Mouse (Mus musculus): ENCODE results near the gene Mapk8ip2.

Gene Mapk8ip2

DNA sequence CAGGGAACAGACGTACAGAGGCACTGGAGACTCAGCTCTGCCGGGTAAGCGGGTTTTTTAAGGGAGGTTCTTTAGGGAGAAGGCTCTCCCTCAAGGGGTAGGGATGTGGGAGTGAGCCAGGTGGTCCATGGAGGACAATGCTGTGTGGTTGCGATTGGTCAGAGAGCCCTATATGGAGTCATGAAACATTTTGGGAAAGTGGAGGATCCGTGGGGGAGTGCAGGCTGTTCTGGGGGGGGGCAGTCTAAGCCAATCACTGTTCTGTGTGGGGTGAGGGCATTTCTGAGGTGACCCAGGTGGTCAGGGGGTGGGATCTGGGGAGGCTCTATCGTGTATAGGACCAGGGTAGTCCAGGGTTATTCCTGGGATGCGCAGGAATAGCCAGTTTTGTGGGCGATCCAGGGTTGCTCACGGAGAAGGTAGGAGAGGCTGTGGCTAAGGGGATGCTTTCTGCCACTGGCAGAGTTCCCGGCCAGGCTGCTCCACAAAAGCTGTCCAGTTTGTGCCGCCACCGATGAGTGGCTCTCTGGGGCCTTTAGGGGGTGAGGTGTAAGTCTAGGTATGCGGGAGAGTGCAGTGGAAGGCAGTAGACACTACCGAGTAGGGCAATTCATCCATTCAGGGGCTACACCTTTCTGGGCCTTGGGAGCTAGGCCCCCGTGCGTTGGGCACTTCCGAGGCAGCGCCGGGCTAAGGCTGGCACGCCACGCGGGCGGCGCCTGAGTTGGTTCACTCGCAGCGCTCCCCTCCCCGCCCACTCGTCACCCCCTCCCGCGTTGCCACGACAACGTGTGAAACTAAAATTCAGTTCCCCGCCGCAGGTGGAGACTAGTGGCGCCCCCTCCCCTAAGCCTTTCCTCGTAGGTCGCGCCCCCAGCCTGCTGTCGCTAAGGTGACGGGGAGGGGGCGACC, 44.6 kb downstream of the Mapk8ip2 start:
- peak overlapping the region; percentile 80 for H3K4me3 ChIP-seq (replicated peaks; ENCODE audit: low read length)
- no peak for TF ChIP-seq POU5F1 (IDR thresholded peaks at IDR 0.05; ENCODE audit: borderline replicate concordance, low read length)
- TF ChIP-seq CTCF (conservative IDR thresholded peaks at IDR 0.05; ENCODE audit: low read length), result no peak
- TF ChIP-seq NANOG (IDR thresholded peaks at IDR 0.05; ENCODE audit: borderline replicate concordance, low read length), result no peak
- peaks cover 55% of the 10 kb centered on the region for H3K27me3 ChIP-seq (ENCODE audit: insufficient read depth, low read length)
- H3K4me1 ChIP-seq (replicated peaks; ENCODE audit: low read depth, low read length), result peaks cover 51% of the 10 kb centered on the region
- H3K9me3 ChIP-seq (ENCODE audit: low read length), result no peaks in the 10 kb centered on the region
- H3K36me3 ChIP-seq (ENCODE audit: insufficient read depth, low read length), result peaks cover 4% of the 10 kb centered on the region; the same call in 1 of the 2 replicates

DNA sequence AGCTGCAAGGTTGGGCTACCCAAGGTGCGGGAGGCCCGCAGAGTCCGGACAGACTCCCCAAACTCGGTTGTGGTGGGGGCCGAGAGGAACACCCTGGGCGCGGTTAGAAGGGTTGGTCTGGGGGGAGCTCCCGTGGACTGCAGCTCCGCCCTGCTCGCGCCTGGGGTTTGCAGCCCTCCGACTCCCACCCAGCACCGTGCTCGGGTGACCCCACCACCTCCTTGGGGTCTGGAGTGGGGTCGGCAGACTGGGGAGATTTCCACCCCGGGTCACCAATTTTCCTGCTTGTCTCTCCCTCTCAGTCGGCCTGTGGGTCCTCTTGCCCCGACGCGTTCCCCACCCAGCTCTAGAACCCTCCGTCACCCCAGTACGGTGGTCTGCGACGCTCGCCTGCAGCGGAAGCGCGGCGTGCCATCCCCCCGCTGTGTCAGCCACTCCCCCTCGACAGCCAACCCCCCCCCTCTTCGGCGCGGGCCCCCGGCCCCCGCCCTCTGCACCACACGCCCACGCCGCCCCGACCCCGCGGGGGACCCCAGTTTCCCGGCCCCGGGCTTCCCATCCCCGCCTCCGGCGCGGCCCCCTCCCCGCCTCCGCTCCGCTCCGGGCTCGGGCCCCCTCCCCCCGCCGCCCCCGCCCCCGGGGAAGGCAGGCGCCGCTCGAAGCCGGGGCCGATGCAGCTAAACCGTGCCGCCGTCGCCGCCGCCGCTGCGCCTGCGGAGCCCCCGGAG, 45.4 kb downstream of the Mapk8ip2 start, which contains the start of gene Shank3:
TSS of gene Shank3 (plus strand) at position 663 of the 728 bp plus-strand sequence.
- Histone ChIP-seq H3K27me3 (ENCODE audit: insufficient read depth, low read length) (peaks cover 55% of the 10 kb centered on the region), H3K4me3 (replicated peaks; ENCODE audit: low read length) (peak within 1 kb of the TSS; percentile 91), H3K36me3 (ENCODE audit: insufficient read depth, low read length) (peaks cover 12% of the 10 kb centered on the region), H3K4me1 (replicated peaks; ENCODE audit: low read depth, low read length) (peaks cover 56% of the 10 kb centered on the region), H3K9me3 (ENCODE audit: low read length) (no peaks in the 10 kb centered on the region)
- TF ChIP-seq POU5F1 (IDR thresholded peaks at IDR 0.05; ENCODE audit: borderline replicate concordance, low read length), result no peak
- TF ChIP-seq NANOG (IDR thresholded peaks at IDR 0.05; ENCODE audit: borderline replicate concordance, low read length), result no peak
- no peak for TF ChIP-seq CTCF (conservative IDR thresholded peaks at IDR 0.05; ENCODE audit: low read length)

DNA sequence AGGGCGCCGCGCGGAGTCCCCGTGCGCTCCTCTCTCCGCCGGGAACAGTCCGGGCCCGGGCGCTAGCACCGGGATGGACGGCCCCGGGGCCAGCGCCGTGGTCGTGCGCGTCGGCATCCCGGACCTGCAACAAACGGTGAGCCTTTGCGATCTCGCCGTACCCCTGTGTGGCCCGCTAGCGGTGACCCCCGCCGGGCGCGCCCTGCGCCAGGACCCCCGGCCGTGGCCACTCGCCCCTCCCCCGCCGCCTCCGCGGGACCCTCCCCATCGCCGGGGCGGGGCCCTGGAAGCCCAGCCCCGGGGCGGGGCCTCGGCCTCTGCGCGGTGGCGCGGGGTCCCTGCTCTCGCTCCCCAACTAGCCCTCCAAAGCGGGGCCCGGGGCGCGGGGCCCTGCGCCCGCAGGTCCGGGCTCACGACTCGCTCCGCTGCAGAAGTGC, 46.1 kb downstream of the Mapk8ip2 start:
- H3K4me1 ChIP-seq (replicated peaks; ENCODE audit: low read depth, low read length), result peaks cover 61% of the 10 kb centered on the region
- peaks cover 16% of the 10 kb centered on the region for H3K36me3 ChIP-seq (ENCODE audit: insufficient read depth, low read length)
- TF ChIP-seq CTCF (conservative IDR thresholded peaks at IDR 0.05; ENCODE audit: low read length), result no peak
- TF ChIP-seq POU5F1 (IDR thresholded peaks at IDR 0.05; ENCODE audit: borderline replicate concordance, low read length), result no peak
- TF ChIP-seq NANOG (IDR thresholded peaks at IDR 0.05; ENCODE audit: borderline replicate concordance, low read length), result no peak
- H3K27me3 ChIP-seq (ENCODE audit: insufficient read depth, low read length), result peaks cover 55% of the 10 kb centered on the region
- H3K4me3 ChIP-seq (replicated peaks; ENCODE audit: low read length), result peak overlapping the region; percentile 91
- no peaks in the 10 kb centered on the region for H3K9me3 ChIP-seq (ENCODE audit: low read length)

DNA sequence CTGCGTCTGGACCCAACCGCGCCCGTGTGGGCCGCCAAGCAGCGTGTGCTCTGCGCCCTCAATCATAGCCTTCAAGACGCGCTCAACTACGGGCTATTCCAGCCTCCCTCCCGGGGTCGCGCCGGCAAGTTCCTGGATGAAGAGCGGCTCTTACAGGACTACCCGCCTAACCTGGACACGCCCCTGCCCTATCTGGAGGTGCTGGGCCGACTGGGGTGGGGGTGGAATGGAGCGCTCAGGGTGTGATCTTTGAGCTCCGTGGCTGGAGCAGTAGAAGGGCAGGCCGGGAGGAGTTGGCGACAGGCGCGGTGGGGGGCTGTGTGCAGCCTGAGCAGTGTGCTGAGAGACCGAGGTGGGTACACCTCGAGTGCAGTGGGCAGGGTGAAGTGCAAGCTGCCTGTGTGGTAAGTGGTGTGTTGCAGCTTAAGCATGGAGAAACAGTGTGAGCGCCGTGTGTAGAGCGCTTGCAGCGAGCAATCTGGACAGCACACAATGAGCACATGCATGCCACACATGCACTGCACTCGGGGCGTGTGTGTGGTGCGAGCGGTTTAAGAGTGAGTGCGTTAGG, 46.6 kb downstream of the Mapk8ip2 start:
- Histone ChIP-seq H3K4me3 (replicated peaks; ENCODE audit: low read length) (peak overlapping the region; percentile 91), H3K9me3 (ENCODE audit: low read length) (no peaks in the 10 kb centered on the region), H3K4me1 (replicated peaks; ENCODE audit: low read depth, low read length) (peaks cover 61% of the 10 kb centered on the region), H3K27me3 (ENCODE audit: insufficient read depth, low read length) (peaks cover 55% of the 10 kb centered on the region), H3K36me3 (ENCODE audit: insufficient read depth, low read length) (peaks cover 20% of the 10 kb centered on the region)
- TF ChIP-seq NANOG (IDR thresholded peaks at IDR 0.05; ENCODE audit: borderline replicate concordance, low read length) (no peak), CTCF (conservative IDR thresholded peaks at IDR 0.05; ENCODE audit: low read length) (no peak), POU5F1 (IDR thresholded peaks at IDR 0.05; ENCODE audit: borderline replicate concordance, low read length) (no peak)

DNA sequence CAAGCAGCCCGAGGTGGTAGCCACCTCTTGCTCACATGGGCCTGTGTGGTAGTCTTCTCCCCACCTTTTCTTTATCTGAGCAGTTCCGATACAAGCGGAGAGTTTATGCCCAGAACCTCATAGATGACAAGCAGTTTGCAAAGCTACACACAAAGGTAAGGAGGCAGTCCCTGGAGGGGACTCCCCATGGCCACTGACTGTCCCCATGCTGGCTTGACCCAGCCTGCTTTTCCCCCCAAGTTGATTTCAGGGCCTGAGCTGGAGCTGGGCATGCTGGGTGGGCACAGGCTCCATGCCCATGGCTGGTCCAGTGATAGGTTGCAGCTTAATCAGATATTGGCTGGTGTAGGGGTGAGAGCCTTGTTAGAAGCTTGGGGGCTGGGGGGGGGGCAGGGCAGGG, 47.6 kb downstream of the Mapk8ip2 start:
- Histone ChIP-seq H3K27me3 (ENCODE audit: insufficient read depth, low read length) (peaks cover 55% of the 10 kb centered on the region), H3K4me1 (replicated peaks; ENCODE audit: low read depth, low read length) (peaks cover 54% of the 10 kb centered on the region), H3K4me3 (replicated peaks; ENCODE audit: low read length) (no peak overlapping the region), H3K9me3 (ENCODE audit: low read length) (no peaks in the 10 kb centered on the region), H3K36me3 (ENCODE audit: insufficient read depth, low read length) (peaks cover 23% of the 10 kb centered on the region)
- TF ChIP-seq CTCF (conservative IDR thresholded peaks at IDR 0.05; ENCODE audit: low read length) (no peak), POU5F1 (IDR thresholded peaks at IDR 0.05; ENCODE audit: borderline replicate concordance, low read length) (no peak), NANOG (IDR thresholded peaks at IDR 0.05; ENCODE audit: borderline replicate concordance, low read length) (no peak)

DNA sequence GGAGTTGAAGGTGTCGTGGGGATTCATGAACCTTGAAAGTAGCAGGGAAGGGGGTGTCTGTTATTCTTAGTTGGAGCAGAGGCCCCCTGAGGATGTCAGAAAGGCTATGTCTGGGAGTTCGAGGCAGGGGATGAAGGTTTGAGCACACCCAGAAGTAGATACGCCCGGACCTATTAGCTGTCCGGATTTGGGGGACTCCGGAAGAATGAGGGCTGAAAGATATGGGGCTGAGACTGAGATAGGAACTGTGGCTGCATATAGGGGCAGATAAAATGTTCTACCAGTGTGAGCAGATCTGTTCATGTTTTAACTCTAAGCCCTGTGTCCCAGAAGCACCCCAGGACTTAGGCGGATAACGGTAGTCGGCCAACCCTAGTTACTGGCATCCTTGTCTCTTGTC, 51.1 kb downstream of the Mapk8ip2 start:
- H3K27me3 ChIP-seq (ENCODE audit: insufficient read depth, low read length), result peaks cover 26% of the 10 kb centered on the region
- no peak for TF ChIP-seq POU5F1 (IDR thresholded peaks at IDR 0.05; ENCODE audit: borderline replicate concordance, low read length)
- TF ChIP-seq NANOG (IDR thresholded peaks at IDR 0.05; ENCODE audit: borderline replicate concordance, low read length), result no peak
- H3K9me3 ChIP-seq (ENCODE audit: low read length), result 0 out of 2 replicates have a peak, but pooled peaks cover 4% of the 10 kb centered on the region
- no peak overlapping the region for H3K4me3 ChIP-seq (replicated peaks; ENCODE audit: low read length)
- H3K4me1 ChIP-seq (replicated peaks; ENCODE audit: low read depth, low read length), result peaks cover 31% of the 10 kb centered on the region
- H3K36me3 ChIP-seq (ENCODE audit: insufficient read depth, low read length), result peaks cover 23% of the 10 kb centered on the region

DNA sequence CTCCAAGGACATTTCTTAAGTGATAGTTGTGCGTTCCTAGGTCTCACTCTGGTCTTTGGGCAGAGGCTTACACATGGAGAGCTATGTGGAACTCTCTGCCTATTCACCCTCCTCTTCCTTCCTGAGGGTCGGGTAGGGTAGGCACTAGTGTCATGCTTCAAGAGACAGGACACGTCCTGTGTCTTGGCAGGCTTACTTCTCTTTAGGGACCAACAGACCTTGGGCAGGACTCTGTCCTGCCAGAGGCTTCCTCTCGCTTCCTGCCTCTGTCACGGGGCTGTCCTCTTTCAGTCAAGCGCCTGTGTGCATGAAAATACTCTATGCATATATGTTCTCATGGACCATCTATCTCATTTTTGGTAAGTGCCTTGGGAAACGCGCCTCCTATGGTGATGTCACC, 54.0 kb downstream of the Mapk8ip2 start:
- no peak for TF ChIP-seq NANOG (IDR thresholded peaks at IDR 0.05; ENCODE audit: borderline replicate concordance, low read length)
- no peak for TF ChIP-seq CTCF (conservative IDR thresholded peaks at IDR 0.05; ENCODE audit: low read length)
- no peak for TF ChIP-seq POU5F1 (IDR thresholded peaks at IDR 0.05; ENCODE audit: borderline replicate concordance, low read length)
- H3K36me3 ChIP-seq (ENCODE audit: insufficient read depth, low read length), result peaks cover 23% of the 10 kb centered on the region
- H3K4me3 ChIP-seq (replicated peaks; ENCODE audit: low read length), result no peak overlapping the region
- H3K27me3 ChIP-seq (ENCODE audit: insufficient read depth, low read length), result peaks cover 2% of the 10 kb centered on the region
- 0 out of 2 replicates have a peak, but pooled peaks cover 4% of the 10 kb centered on the region for H3K9me3 ChIP-seq (ENCODE audit: low read length)
- peaks cover 19% of the 10 kb centered on the region; the same call in 1 of the 2 replicates for H3K4me1 ChIP-seq (replicated peaks; ENCODE audit: low read depth, low read length)

DNA sequence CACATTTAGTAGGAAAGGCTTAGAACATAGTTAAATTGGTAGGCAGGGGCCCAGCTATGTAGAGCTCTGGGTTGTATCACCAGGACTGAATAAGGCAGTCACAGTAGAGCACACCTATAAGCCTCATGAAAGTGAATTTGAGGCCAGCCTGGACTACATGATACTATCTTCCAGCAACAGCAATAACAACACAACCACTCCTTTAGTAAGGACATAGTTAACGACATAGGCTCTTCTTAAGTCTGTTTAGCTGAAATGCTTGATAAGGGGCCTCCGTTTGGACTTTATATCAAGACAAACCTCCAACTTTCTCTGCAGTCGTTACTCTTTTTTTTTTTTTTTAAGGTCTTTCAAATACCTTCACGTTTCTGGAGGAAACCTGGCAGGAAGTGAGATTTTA, 59.0 kb downstream of the Mapk8ip2 start:
- TF ChIP-seq POU5F1 (IDR thresholded peaks at IDR 0.05; ENCODE audit: borderline replicate concordance, low read length), result no peak
- TF ChIP-seq CTCF (conservative IDR thresholded peaks at IDR 0.05; ENCODE audit: low read length), result no peak
- TF ChIP-seq NANOG (IDR thresholded peaks at IDR 0.05; ENCODE audit: borderline replicate concordance, low read length), result no peak
- Histone ChIP-seq H3K36me3 (ENCODE audit: insufficient read depth, low read length) (no peaks in the 10 kb centered on the region), H3K4me3 (replicated peaks; ENCODE audit: low read length) (no peak overlapping the region), H3K27me3 (ENCODE audit: insufficient read depth, low read length) (no peaks in the 10 kb centered on the region), H3K4me1 (replicated peaks; ENCODE audit: low read depth, low read length) (no peaks in the 10 kb centered on the region), H3K9me3 (ENCODE audit: low read length) (no peaks in the 10 kb centered on the region)

Measured in E14TG2a.4 (cell line).